In genomic region chr15:7045056-7045455, GRCm38 (mm10) we compare ENCODE assay signal across 24 mouse cellular contexts. TPM values are rescaled to one million over a fixed set of nuclear protein-coding genes. Genes with fewer than 3 reads are reported as not detected.
DNase-seq lines count a peak whose midpoint lies in the region; ATAC-seq and TF ChIP-seq lines count a peak whose summit lies in the region.
"Had no signal": no experiment of that assay in that cellular context is flagged by ENCODE, and none has a peak within 500 bp of the region (broad histone marks: within the 10 kb centered on the region; RNA-seq: fewer than 3 reads in every experiment).

No protein-coding gene starts in this region.

- H3K4me3 ChIP-seq in heart, embryonic 13.5 days = no peak overlapping the region
- no peak overlapping the region for H3K4me3 ChIP-seq in kidney, embryonic 15.5 days (replicated peaks)
- no peak overlapping the region for H3K4me3 ChIP-seq in cortical plate, adult 2 months (ENCODE audit: insufficient read depth, low read length)
- H3K4me3 ChIP-seq: forebrain, embryonic 10.5 days; forebrain, embryonic 13.5 days; heart, adult 2 months; heart, embryonic 10.5 days; hindbrain, embryonic 12.5 days; intestine, embryonic 15.5 days had no signal

- WGBS in heart, embryonic 13.5 days = 79% methylated on average over 4 of the region's 4 CpGs
- 65% methylated on average over 4 of the region's 4 CpGs for WGBS in kidney, embryonic 15.5 days

- DNase-seq in heart, postnatal 25 days (ENCODE audit: low spot score) = no peak
- DNase-seq in kidney, postnatal 4 days = no peak
- DNase-seq in spleen, postnatal 10 days (ENCODE audit: low spot score in 2 of 2) = no peak
- DNase-seq: adrenal gland, adult 8-10 months; adrenal gland, postnatal 25 days; cerebellum, adult 11-12 months; cerebellum, adult 8-10 months; cerebellum, postnatal 10 days; cerebellum, postnatal 36 days; gastrocnemius, postnatal 25 days; heart, adult 2 months; heart, postnatal 4 days had no signal

- no peak for ATAC-seq in heart, embryonic 13.5 days (ENCODE audit: extremely low read depth, insufficient number of reproducible peaks, low FRiP score, low TSS enrichment)
- ATAC-seq in kidney, embryonic 15.5 days (replicated peaks; ENCODE audit: low FRiP score) = peak; percentile 62; the same call in 1 of the 2 replicates
- ATAC-seq: activated CD4-positive, CD25-positive, alpha-beta regulatory T cell, adult 4 months; CD4-positive, CD25-positive, alpha-beta regulatory T cell, adult 4 months; forebrain, embryonic 13.5 days; forebrain, embryonic 16.5 days; hindbrain, embryonic 16.5 days had no signal

- TF ChIP-seq POLR2A in cortical plate, adult 2 months (IDR thresholded peaks at IDR 0.05; ENCODE audit: extremely low read depth, insufficient read depth, low read length) = no peak

- no peak for TF ChIP-seq CTCF in cortical plate, adult 2 months (IDR thresholded peaks at IDR 0.05; ENCODE audit: extremely low read depth, insufficient read depth, low read length)

- H3K27me3 ChIP-seq in heart, embryonic 13.5 days (replicated peaks) = no peaks in the 10 kb centered on the region; the same call in none of the 2 replicates
- no peaks in the 10 kb centered on the region for H3K27me3 ChIP-seq in kidney, embryonic 15.5 days
- H3K27me3 ChIP-seq: forebrain, embryonic 13.5 days; hindbrain, embryonic 12.5 days; intestine, embryonic 15.5 days had no signal

- no peaks in the 10 kb centered on the region for H3K9me3 ChIP-seq in heart, embryonic 13.5 days
- no peaks in the 10 kb centered on the region for H3K9me3 ChIP-seq in kidney, embryonic 15.5 days (replicated peaks)
- H3K9me3 ChIP-seq: forebrain, embryonic 10.5 days; forebrain, embryonic 13.5 days; heart, embryonic 10.5 days; hindbrain, embryonic 12.5 days; intestine, embryonic 15.5 days had no signal

- no peak overlapping the region for H3K4me2 ChIP-seq in heart, embryonic 13.5 days
- H3K4me2 ChIP-seq in kidney, embryonic 15.5 days = no peak overlapping the region
- H3K4me2 ChIP-seq: forebrain, embryonic 13.5 days; hindbrain, embryonic 12.5 days; intestine, embryonic 15.5 days had no signal

- no peak overlapping the region for H3K9ac ChIP-seq in heart, embryonic 13.5 days
- H3K9ac ChIP-seq in kidney, embryonic 15.5 days = no peak overlapping the region
- H3K9ac ChIP-seq: forebrain, embryonic 13.5 days; hindbrain, embryonic 12.5 days; intestine, embryonic 15.5 days had no signal

- H3K36me3 ChIP-seq in heart, embryonic 13.5 days = no peaks in the 10 kb centered on the region
- H3K36me3 ChIP-seq in kidney, embryonic 15.5 days = no peaks in the 10 kb centered on the region
- H3K36me3 ChIP-seq: forebrain, embryonic 10.5 days; heart, embryonic 10.5 days; hindbrain, embryonic 12.5 days; intestine, embryonic 15.5 days had no signal

- intact Hi-C loops in heart, postnatal 25 days (cut with DNase I) = loop anchor here (5.0 kb wide), 1 partner anchor 42 kb away; no protein-coding TSS in a partner anchor

- peaks cover 35% of the 10 kb centered on the region for H3K4me1 ChIP-seq in heart, embryonic 13.5 days
- peaks cover 11% of the 10 kb centered on the region for H3K4me1 ChIP-seq in kidney, embryonic 15.5 days
- no peaks in the 10 kb centered on the region for H3K4me1 ChIP-seq in cortical plate, adult 2 months (ENCODE audit: control insufficient read depth, insufficient read depth, low read length)
- H3K4me1 ChIP-seq: forebrain, embryonic 13.5 days; hindbrain, embryonic 12.5 days had no signal

- 0 out of 2 replicates have a peak overlapping the region, but pooled peaks have one; percentile 20 for H3K27ac ChIP-seq in heart, embryonic 13.5 days (replicated peaks)
- H3K27ac ChIP-seq in kidney, embryonic 15.5 days = no peak overlapping the region
- peak overlapping the region; percentile 14; the same call in 1 of the 2 replicates for H3K27ac ChIP-seq in cortical plate, adult 2 months (ENCODE audit: insufficient read depth, low read length)
- H3K27ac ChIP-seq: forebrain, embryonic 10.5 days; forebrain, embryonic 13.5 days; heart, embryonic 10.5 days; hindbrain, embryonic 12.5 days; intestine, embryonic 15.5 days had no signal

RNA-seq across cellular contexts. Expression of gene Lifr, which starts 45.4 kb away (rescaled TPM):
- polyA plus RNA-seq in heart, embryonic 13.5 days (2015; fragmentation: Nextera tagmentation; extraction: Ambion mirVana) = 16.3 TPM in 2 replicates
- total RNA-seq in heart, postnatal 25 days (2021) = 10 to 100 TPM; 53.8 to 63.4 TPM
- 20.3 and 22.3 TPM in 2 replicates for polyA plus RNA-seq in kidney, embryonic 15.5 days (2015; fragmentation: Nextera tagmentation; extraction: Ambion mirVana)
- polyA plus RNA-seq in cortical plate, adult 2 months (2012; rRNA removed) = 16.0 and 17.0 TPM in 2 replicates
